In the genomic region with DNA sequence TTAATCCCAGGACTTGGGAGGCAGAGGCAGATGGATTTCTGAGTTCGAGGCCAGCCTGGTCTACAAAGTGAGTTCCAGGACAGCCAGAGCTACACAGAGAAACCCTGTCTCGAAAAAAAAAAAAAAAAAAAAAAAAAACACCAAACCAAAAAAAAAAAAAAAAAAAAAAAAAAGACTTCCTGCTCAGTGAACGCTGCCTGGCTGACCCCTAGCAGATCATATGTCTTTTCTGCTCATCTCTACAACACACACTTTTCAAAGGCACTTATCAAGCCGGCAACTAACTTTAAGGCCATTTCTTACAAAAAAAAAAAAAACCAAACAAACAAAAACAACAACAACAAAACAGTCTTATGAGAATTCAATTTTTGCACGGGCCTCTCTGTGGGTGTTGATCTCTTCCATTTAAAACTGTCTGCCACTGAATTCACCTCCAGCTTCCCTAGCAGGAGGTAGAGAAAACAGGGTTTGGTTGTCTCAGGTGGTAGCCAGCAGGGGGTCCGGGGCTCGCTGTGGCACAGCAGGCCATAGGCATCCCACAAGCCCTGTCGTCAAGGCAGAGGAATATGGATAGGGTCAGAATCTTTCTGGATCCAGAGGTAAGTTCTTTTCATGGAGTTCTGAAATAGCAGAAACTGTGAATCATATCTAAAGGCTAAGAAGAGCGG, we compare ENCODE assay signal across 8 mouse cellular contexts. TPM values are rescaled to one million over a fixed set of nuclear protein-coding genes. Genes with fewer than 3 reads are reported as not detected.
DNase-seq lines count a peak whose midpoint lies in the region; ATAC-seq and TF ChIP-seq lines count a peak whose summit lies in the region.

No protein-coding gene starts in this region.

- no peaks in the 10 kb centered on the region for H3K36me3 ChIP-seq in heart, embryonic 12.5 days
- no peaks in the 10 kb centered on the region for H3K36me3 ChIP-seq in hindbrain, embryonic 15.5 days
- no peaks in the 10 kb centered on the region for H3K36me3 ChIP-seq in midbrain, postnatal 0 days (ENCODE audit: insufficient read depth, low read length)

- no peaks in the 10 kb centered on the region for H3K27me3 ChIP-seq in heart, embryonic 12.5 days (replicated peaks)
- no peaks in the 10 kb centered on the region for H3K27me3 ChIP-seq in hindbrain, embryonic 15.5 days
- no peaks in the 10 kb centered on the region for H3K27me3 ChIP-seq in midbrain, postnatal 0 days (ENCODE audit: insufficient read depth, low read length)

- peak; percentile 16; the same call in 1 of the 2 replicates for TF ChIP-seq CTCF in midbrain, postnatal 0 days (IDR thresholded peaks at IDR 0.05)

- intact Hi-C loops in heart, postnatal 10 days (cut with DNase I) = no loop called here

- peak overlapping the region; percentile 91; the same call in 1 of the 2 replicates for H3K9ac ChIP-seq in heart, embryonic 12.5 days
- H3K9ac ChIP-seq in hindbrain, embryonic 15.5 days = peak overlapping the region; percentile 96
- H3K9ac ChIP-seq in midbrain, postnatal 0 days (replicated peaks; ENCODE audit: low read length, poor library complexity, severe bottlenecking) = no peak overlapping the region; the same call in 1 of the 2 replicates

- no peak overlapping the region for H3K27ac ChIP-seq in heart, embryonic 12.5 days (ENCODE audit: poor library complexity, severe bottlenecking)
- H3K27ac ChIP-seq in hindbrain, embryonic 15.5 days (replicated peaks) = peak overlapping the region; percentile 97
- H3K27ac ChIP-seq in midbrain, postnatal 0 days (ENCODE audit: low read depth, low read length) = peak overlapping the region; percentile 100; the same call in 1 of the 2 replicates

- no peaks in the 10 kb centered on the region for H3K9me3 ChIP-seq in heart, embryonic 12.5 days (replicated peaks)
- H3K9me3 ChIP-seq in hindbrain, embryonic 15.5 days = no peaks in the 10 kb centered on the region
- no peaks in the 10 kb centered on the region for H3K9me3 ChIP-seq in midbrain, postnatal 0 days (ENCODE audit: low read length)

- DNase-seq in heart, postnatal 10 days = no peak
- peak; percentile 46 for DNase-seq in embryo, embryonic 11 days
- no peak for DNase-seq in midbrain, postnatal 0 days (ENCODE audit: low spot score)
- DNase-seq in yolk sac, embryonic 10.5 days (ENCODE audit: low spot score) = no peak
- DNase-seq in lung, postnatal 14 days = no peak
- DNase-seq in ovary, adult 18-20 months (ENCODE audit: low spot score) = no peak

- 27% methylated on average over 9 of the region's 9 CpGs for WGBS in heart, embryonic 12.5 days
- 22% methylated on average over 8 of the region's 9 CpGs for WGBS in hindbrain, embryonic 15.5 days
- WGBS in midbrain, postnatal 0 days = 23% methylated on average over 8 of the region's 9 CpGs

- no peak overlapping the region for H3K4me2 ChIP-seq in heart, embryonic 12.5 days
- H3K4me2 ChIP-seq in hindbrain, embryonic 15.5 days = peak overlapping the region; percentile 60
- H3K4me2 ChIP-seq in midbrain, postnatal 0 days (ENCODE audit: low read depth, low read length, poor library complexity, severe bottlenecking) = peak overlapping the region; percentile 59

- no peak overlapping the region for H3K4me3 ChIP-seq in heart, embryonic 12.5 days
- peak overlapping the region; percentile 71 for H3K4me3 ChIP-seq in hindbrain, embryonic 15.5 days
- H3K4me3 ChIP-seq in midbrain, postnatal 0 days (ENCODE audit: low read depth, low read length) = peak overlapping the region; percentile 87

- peaks cover 16% of the 10 kb centered on the region for H3K4me1 ChIP-seq in heart, embryonic 12.5 days (replicated peaks)
- H3K4me1 ChIP-seq in hindbrain, embryonic 15.5 days (replicated peaks) = peaks cover 46% of the 10 kb centered on the region
- peaks cover 4% of the 10 kb centered on the region; the same call in 1 of the 2 replicates for H3K4me1 ChIP-seq in midbrain, postnatal 0 days (ENCODE audit: insufficient read depth, low read length)

- no peak for ATAC-seq in heart, embryonic 12.5 days (ENCODE audit: insufficient number of reproducible peaks, low FRiP score)
- ATAC-seq in hindbrain, embryonic 15.5 days (ENCODE audit: low FRiP score, low read depth) = no peak
- no peak for ATAC-seq in midbrain, postnatal 0 days (ENCODE audit: low FRiP score)

RNA-seq across cellular contexts. Expression of gene H2afy2, which starts 2.4 kb away (rescaled TPM):
- polyA plus RNA-seq in heart, embryonic 12.5 days (2016; fragmentation: Nextera tagmentation; extraction: Ambion mirVana) = 72.7 and 76.0 TPM in 2 replicates
- total RNA-seq in heart, postnatal 10 days (2021) = 10 to 100 TPM; 10.7 to 12.7 TPM
- polyA plus RNA-seq in hindbrain, embryonic 15.5 days (2015; fragmentation: Nextera tagmentation; extraction: Ambion mirVana) = 258 and 283 TPM in 2 replicates
- total RNA-seq in midbrain, postnatal 0 days (2014; rRNA removed) = 116 and 123 TPM in 2 replicates
- 185 and 206 TPM in 2 replicates for polyA plus RNA-seq in midbrain, postnatal 0 days (2015; fragmentation: Nextera tagmentation; extraction: Ambion mirVana)
